Mouse (Mus musculus) large intestine, adult 2 months (tissue): ENCODE data around the gene Cfap52. TPM values are rescaled to one million over a fixed set of nuclear protein-coding genes. Genes with fewer than 3 reads are reported as not detected.
A peak's percentile ranks its signal among the peaks of the same experiment; 100 is the strongest.

Experiments
- DNase-seq: peaks from one replicate; pipeline ENCODE4 v3.0.0-alpha.2; 2012; ENCODE audit warnings: low read depth, low spot score
- WGBS: fragments of 180-500 bp; shearing (Covaris S2); methylation state at CpG from one replicate; pipeline ENCODE4 v1.1.7; 2018; 5-methylcytosine and 5-hydroxymethylcytosine counted together
- polyA plus RNA-seq: library from polyadenylated mRNA; depleted of rRNA; stranded (reverse); fragments of >200 nt; gene quantifications from 2 replicates; pipeline ENCODE4 v1.2.3, GENCODE M21; 2012

Cfap52 gene
- polyA plus RNA-seq, 1 experiment = 2.0 TPM

- no peak for DNase-seq
- 95% methylated on average over 3 of the region's 3 CpGs for WGBS
Measured at GRCm38 (mm10) chr11:67932156-67932555, 33.3 kb downstream of the Cfap52 start.

GRCm38 (mm10) chr11:67926348-67927055 is 38.9 kb downstream of the Cfap52 start:
- WGBS = 16% methylated on average over 14 of the region's 15 CpGs
- DNase-seq = no peak

- peak; percentile 87 for DNase-seq
- 30% methylated on average over 13 of the region's 13 CpGs for WGBS
Measured at GRCm38 (mm10) chr11:67925000-67925399, 40.5 kb downstream of the Cfap52 start.

GRCm38 (mm10) chr11:67923720-67924119 is 41.7 kb downstream of the Cfap52 start:
- no peak for DNase-seq
- 31% methylated on average over 5 of the region's 5 CpGs for WGBS

- 2% methylated on average over 12 of the region's 12 CpGs for WGBS
- peak; percentile 89 for DNase-seq
Measured at GRCm38 (mm10) chr11:67922755-67923125, 42.7 kb downstream of the Cfap52 start.

- DNase-seq = peak; percentile 77
Measured at GRCm38 (mm10) chr11:67921827-67922754, 43.4 kb downstream of the Cfap52 start, which contains the start of gene Usp43. TSS of gene Usp43 (minus strand) at chr11:67922153.

GRCm38 (mm10) chr11:67921091-67921826 is 44.2 kb downstream of the Cfap52 start:
- DNase-seq = no peak
- 5% methylated on average over 47 of the region's 47 CpGs for WGBS

More at GRCm38 (mm10) chr11:67921827-67922754, 43.4 kb downstream of the Cfap52 start, which contains the start of gene Usp43:
- 2% methylated on average over 75 of the region's 80 CpGs for WGBS

- DNase-seq = no peak
- WGBS = 26% methylated on average over 9 of the region's 9 CpGs
Measured at GRCm38 (mm10) chr11:67920226-67920960, 45.1 kb downstream of the Cfap52 start.

GRCm38 (mm10) chr11:67919593-67919992 is 45.9 kb downstream of the Cfap52 start:
- DNase-seq = no peak
- 19% methylated on average over 5 of the region's 5 CpGs for WGBS

GRCm38 (mm10) chr11:67917126-67917525 is 48.3 kb downstream of the Cfap52 start:
- 77% methylated on average over 3 of the region's 3 CpGs for WGBS
- DNase-seq = no peak

GRCm38 (mm10) chr11:67911074-67911473 is 54.4 kb downstream of the Cfap52 start:
- WGBS = 65% methylated on average over 5 of the region's 5 CpGs
- no peak for DNase-seq

- no peak for DNase-seq
- 80% methylated on average over 4 of the region's 4 CpGs for WGBS
Measured at GRCm38 (mm10) chr11:67903756-67904155, 61.7 kb downstream of the Cfap52 start.

- 25% methylated on average over 8 of the region's 8 CpGs for WGBS
- peak; percentile 48 for DNase-seq
Measured at GRCm38 (mm10) chr11:67897064-67897560, 68.3 kb downstream of the Cfap52 start.

GRCm38 (mm10) chr11:67895641-67896040 is 69.8 kb downstream of the Cfap52 start:
- DNase-seq = no peak

GRCm38 (mm10) chr11:67888521-67888920 is 76.9 kb downstream of the Cfap52 start:
- 85% methylated on average over 5 of the region's 5 CpGs for WGBS
- DNase-seq = no peak

More at GRCm38 (mm10) chr11:67895641-67896040, 69.8 kb downstream of the Cfap52 start:
- WGBS = 93% methylated on average over 7 of the region's 7 CpGs

- WGBS = 98% methylated on average over 2 of the region's 2 CpGs
- no peak for DNase-seq
Measured at GRCm38 (mm10) chr11:67885921-67886320, 79.5 kb downstream of the Cfap52 start.
